Mouse (Mus musculus) neural tube, embryonic 11.5 days (tissue): Measurements from ENCODE around the gene Dennd2c. TPM values are rescaled to one million over a fixed set of nuclear protein-coding genes. Genes with fewer than 3 reads are reported as not detected.

ENCODE experiments used
- ATAC-seq: fragments of 200-750 bp; cut with Nextera tagmentation; 2 replicates; pipeline ENCODE4 v1.8.0; 2017; ENCODE audit warnings: moderate number of reproducible peaks, mild to moderate bottlenecking, moderate TSS enrichment, moderate library complexity; ENCODE audit not compliant: insufficient read depth, low FRiP score, low TSS enrichment
- DNase-seq: peaks from one replicate; pipeline ENCODE4 v3.0.0-alpha.2; 2015; ENCODE audit warnings: low spot score
- H3K27ac ChIP-seq: fragments of 300-500 bp; sonication (generic); 2 replicates; pipeline ENCODE4 v1.5.1; 2014; ENCODE audit warnings: low read depth, mild to moderate bottlenecking, low read length
- H3K27me3 ChIP-seq: fragments of 300-500 bp; sonication (generic); 2 replicates; pipeline ENCODE4 v1.6.1; 2014; ENCODE audit warnings: mild to moderate bottlenecking, low read length, mixed read lengths; ENCODE audit not compliant: control insufficient read depth, insufficient read depth
- H3K36me3 ChIP-seq: fragments of 300-500 bp; sonication (generic); 2 replicates; pipeline ENCODE4 v1.6.1; 2014; ENCODE audit warnings: mild to moderate bottlenecking, low read length, moderate library complexity, mixed read lengths; ENCODE audit not compliant: control insufficient read depth, insufficient read depth
- H3K4me1 ChIP-seq: fragments of 300-500 bp; sonication (generic); 2 replicates; pipeline ENCODE4 v1.6.1; 2014; ENCODE audit warnings: low read length, mixed read lengths; ENCODE audit not compliant: control insufficient read depth, insufficient read depth
- H3K4me2 ChIP-seq: fragments of 300-500 bp; sonication (generic); 2 replicates; pipeline ENCODE4 v1.6.1; 2014; ENCODE audit warnings: low read depth, mild to moderate bottlenecking, moderate library complexity
- H3K4me3 ChIP-seq: fragments of 300-500 bp; sonication (generic); 2 replicates; pipeline ENCODE4 v1.5.1; 2014; ENCODE audit warnings: low read depth, low read length
- H3K9ac ChIP-seq: fragments of 300-500 bp; sonication (generic); 2 replicates; pipeline ENCODE4 v1.6.1; 2014; ENCODE audit warnings: mild to moderate bottlenecking, low read length
- H3K9me3 ChIP-seq: fragments of 300-500 bp; sonication (generic); 2 replicates; pipeline ENCODE4 v1.6.1; 2016; ENCODE audit warnings: low read length; ENCODE audit not compliant: control insufficient read depth
- WGBS: fragments of 180-500 bp; shearing (Covaris S2); extraction: QIAGEN DNeasy Blood & Tissue Kit; methylation state at CpG from one replicate; pipeline ENCODE4 v1.1.7; 2014; 5-methylcytosine and 5-hydroxymethylcytosine counted together
- polyA plus RNA-seq: library from polyadenylated mRNA; unstranded; fragments of >200 nt; fragmentation: Nextera tagmentation; extraction: Ambion mirVana; gene quantifications from 2 replicates; pipeline ENCODE4 v1.2.1, GENCODE M21; 2014

Gene Dennd2c
- polyA plus RNA-seq, 1 experiment from 2014 or later, result 2.8 TPM

- no peaks in the 10 kb centered on the region for H3K9me3 ChIP-seq
- ATAC-seq (no peak), DNase-seq (no peak)
- H3K27ac ChIP-seq, result no peak overlapping the region
- WGBS, result 93% methylated on average over 9 of the region's 9 CpGs
- H3K27me3 ChIP-seq, result no peaks in the 10 kb centered on the region
- H3K9ac ChIP-seq, result no peak overlapping the region
- no peak overlapping the region for H3K4me2 ChIP-seq
- H3K4me1 ChIP-seq, result no peaks in the 10 kb centered on the region
- no peaks in the 10 kb centered on the region for H3K36me3 ChIP-seq
- H3K4me3 ChIP-seq, result no peak overlapping the region
Measured at GRCm38 (mm10) chr3:103076476-103076875, 25.9 kb upstream of the Dennd2c start.

DNA sequence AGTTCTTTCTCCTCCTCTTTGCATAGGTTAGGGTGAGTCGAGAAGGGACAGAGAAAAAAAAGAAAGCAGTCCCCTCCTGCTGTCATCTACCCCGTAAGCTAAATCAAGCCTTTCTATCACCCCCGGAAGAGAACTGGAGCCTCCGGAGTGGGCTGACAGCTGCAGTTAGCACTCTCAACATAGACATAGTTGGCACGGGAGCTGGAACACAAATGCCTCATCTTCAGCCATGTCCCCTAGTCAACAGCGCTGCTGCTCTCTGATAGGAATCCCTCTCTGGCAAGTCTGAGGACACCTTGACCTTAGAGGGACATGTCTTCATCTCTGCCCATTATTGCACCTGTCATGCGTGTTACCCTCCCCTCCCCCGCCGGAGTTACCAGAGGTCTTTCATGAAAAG, 23.1 kb upstream of the Dennd2c start:
- no peak for ATAC-seq

GRCm38 (mm10) chr3:103081051-103081450, 21.4 kb upstream of the Dennd2c start:
- ATAC-seq, result no peak
- Histone ChIP-seq H3K36me3 (no peaks in the 10 kb centered on the region), H3K9me3 (no peaks in the 10 kb centered on the region), H3K4me2 (no peak overlapping the region), H3K27ac (no peak overlapping the region), H3K27me3 (no peaks in the 10 kb centered on the region), H3K9ac (no peak overlapping the region), H3K4me3 (no peak overlapping the region), H3K4me1 (no peaks in the 10 kb centered on the region)
- WGBS, result 75% methylated on average over 11 of the region's 11 CpGs
- no peak for DNase-seq

More for the DNA sequence above, 23.1 kb upstream of the Dennd2c start:
- no peak overlapping the region for H3K4me3 ChIP-seq
- H3K27me3 ChIP-seq, result no peaks in the 10 kb centered on the region
- 86% methylated on average over 8 of the region's 9 CpGs for WGBS
- DNase-seq, result no peak
- H3K4me2 ChIP-seq, result no peak overlapping the region
- H3K27ac ChIP-seq, result no peak overlapping the region
- H3K9me3 ChIP-seq, result no peaks in the 10 kb centered on the region
- H3K4me1 ChIP-seq, result no peaks in the 10 kb centered on the region
- H3K36me3 ChIP-seq, result no peaks in the 10 kb centered on the region
- no peak overlapping the region for H3K9ac ChIP-seq

DNA sequence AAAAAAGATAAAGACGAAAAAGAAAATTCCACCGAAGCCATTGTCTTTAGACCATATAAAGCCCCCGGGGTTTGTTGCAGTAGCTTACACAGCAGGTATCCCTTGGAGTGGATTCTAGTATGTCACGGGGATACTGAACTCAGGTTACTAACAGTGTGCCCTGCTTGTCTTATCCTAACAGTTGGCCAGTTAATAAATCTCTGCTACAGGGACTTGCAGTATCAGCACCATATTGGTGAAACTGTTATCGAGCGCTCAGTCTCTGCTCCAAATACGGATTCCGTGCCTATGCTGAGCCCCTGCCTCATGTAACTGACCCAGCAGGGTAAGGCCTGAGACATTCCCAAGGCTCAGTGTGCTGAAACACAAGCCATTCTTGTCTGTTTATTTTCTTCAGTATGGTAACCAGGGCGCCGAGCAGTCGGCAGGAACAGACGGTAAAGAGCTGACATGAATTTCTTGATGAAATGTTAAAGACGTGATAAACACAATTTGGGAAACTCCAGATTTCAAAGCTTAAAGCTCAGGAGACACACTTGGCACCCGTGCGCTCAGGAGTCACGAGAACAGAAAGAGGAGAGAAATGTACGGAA, 20.4 kb upstream of the Dennd2c start:
- Histone ChIP-seq H3K4me1 (no peaks in the 10 kb centered on the region), H3K9me3 (no peaks in the 10 kb centered on the region), H3K36me3 (no peaks in the 10 kb centered on the region), H3K4me2 (no peak overlapping the region), H3K4me3 (no peak overlapping the region), H3K27me3 (no peaks in the 10 kb centered on the region), H3K9ac (no peak overlapping the region), H3K27ac (no peak overlapping the region)
- DNase-seq, result no peak
- 88% methylated on average over 17 of the region's 17 CpGs for WGBS
- no peak for ATAC-seq

DNA sequence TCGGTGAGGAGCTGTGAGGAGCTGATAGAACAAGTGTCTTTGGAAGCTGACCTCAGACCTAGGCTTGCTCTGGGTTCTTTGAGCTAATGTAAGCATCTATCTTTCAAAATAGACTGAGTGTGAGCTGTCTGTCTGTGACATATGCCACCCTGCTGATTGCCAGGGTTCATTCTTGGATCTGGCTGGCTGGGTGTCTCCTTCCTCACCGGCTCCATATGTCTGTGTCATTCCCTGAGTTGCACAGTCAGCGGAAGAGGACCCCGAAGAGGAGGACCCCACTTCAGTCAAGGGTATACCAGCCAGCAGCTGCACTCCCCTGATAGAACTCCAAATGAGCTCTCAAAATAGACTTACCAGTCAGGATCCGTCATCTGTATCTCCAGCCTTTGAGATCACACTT, 19.6 kb upstream of the Dennd2c start:
- DNase-seq, result no peak
- H3K27me3 ChIP-seq, result no peaks in the 10 kb centered on the region
- H3K9ac ChIP-seq, result no peak overlapping the region
- no peaks in the 10 kb centered on the region for H3K36me3 ChIP-seq
- H3K4me1 ChIP-seq, result no peaks in the 10 kb centered on the region
- WGBS, result 93% methylated on average over 5 of the region's 5 CpGs
- H3K4me2 ChIP-seq, result no peak overlapping the region
- H3K4me3 ChIP-seq, result no peak overlapping the region
- ATAC-seq, result no peak
- H3K27ac ChIP-seq, result no peak overlapping the region
- H3K9me3 ChIP-seq, result no peaks in the 10 kb centered on the region

GRCm38 (mm10) chr3:103085986-103086385, 16.4 kb upstream of the Dennd2c start:
- Histone ChIP-seq H3K4me3 (no peak overlapping the region), H3K27ac (no peak overlapping the region), H3K4me2 (no peak overlapping the region), H3K9me3 (no peaks in the 10 kb centered on the region), H3K36me3 (no peaks in the 10 kb centered on the region), H3K27me3 (no peaks in the 10 kb centered on the region), H3K9ac (no peak overlapping the region), H3K4me1 (no peaks in the 10 kb centered on the region)
- WGBS, result 79% methylated on average over 3 of the region's 3 CpGs
- no peak for DNase-seq
- ATAC-seq, result no peak

GRCm38 (mm10) chr3:103091753-103092152, 10.7 kb upstream of the Dennd2c start:
- Histone ChIP-seq H3K4me3 (no peak overlapping the region), H3K9me3 (no peaks in the 10 kb centered on the region), H3K4me2 (no peak overlapping the region), H3K27ac (no peak overlapping the region), H3K36me3 (no peaks in the 10 kb centered on the region), H3K4me1 (no peaks in the 10 kb centered on the region), H3K9ac (no peak overlapping the region), H3K27me3 (no peaks in the 10 kb centered on the region)
- WGBS, result 95% methylated on average over 2 of the region's 2 CpGs
- no peak for DNase-seq
- ATAC-seq, result no peak

DNA sequence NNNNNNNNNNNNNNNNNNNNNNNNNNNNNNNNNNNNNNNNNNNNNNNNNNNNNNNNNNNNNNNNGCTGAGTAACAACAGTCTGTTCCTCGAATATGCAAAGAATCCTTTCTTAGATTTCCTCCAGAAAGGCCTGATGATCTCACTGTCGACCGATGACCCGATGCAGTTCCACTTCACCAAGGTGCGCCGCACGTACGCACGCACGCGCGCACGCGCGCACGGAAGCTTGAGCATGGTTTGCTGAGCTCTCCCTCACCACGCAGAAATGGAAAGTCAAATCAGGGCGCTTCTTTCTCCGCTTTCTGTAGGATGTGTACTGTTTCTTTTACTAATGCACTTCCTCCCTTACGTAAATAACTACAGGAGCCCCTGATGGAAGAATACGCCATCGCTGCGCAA, 3.7 kb upstream of the Dennd2c start:
- H3K4me3 ChIP-seq, result no peak overlapping the region
- no peak for ATAC-seq
- WGBS, result 75% methylated on average over 23 of the region's 23 CpGs
- no peak overlapping the region for H3K4me2 ChIP-seq
- H3K36me3 ChIP-seq, result no peaks in the 10 kb centered on the region
- no peaks in the 10 kb centered on the region for H3K9me3 ChIP-seq
- no peaks in the 10 kb centered on the region; the same call in 1 of the 2 replicates for H3K4me1 ChIP-seq
- H3K9ac ChIP-seq, result no peak overlapping the region
- no peak for DNase-seq
- no peak overlapping the region for H3K27ac ChIP-seq
- H3K27me3 ChIP-seq, result peaks cover 14% of the 10 kb centered on the region

GRCm38 (mm10) chr3:103099667-103100066, 2.7 kb upstream of the Dennd2c start:
- DNase-seq, result no peak
- 85% methylated on average over 6 of the region's 6 CpGs for WGBS

More at GRCm38 (mm10) chr3:103099667-103100066, 2.7 kb upstream of the Dennd2c start:
- Histone ChIP-seq H3K4me1 (no peaks in the 10 kb centered on the region; the same call in 1 of the 2 replicates), H3K4me3 (no peak overlapping the region), H3K36me3 (no peaks in the 10 kb centered on the region), H3K9ac (no peak overlapping the region), H3K27ac (no peak overlapping the region), H3K9me3 (no peaks in the 10 kb centered on the region), H3K4me2 (no peak overlapping the region), H3K27me3 (peaks cover 14% of the 10 kb centered on the region)
- no peak for ATAC-seq
